Mouse (Mus musculus) G1E (cell line): ENCODE measurements around the gene Gja5.

Experiments used
- CTCF ChIP-seq: IDR thresholded peaks from 2 replicates; pipeline ENCODE4 v1.5.1; 2012; ENCODE audit warnings: low read depth, low read length, inconsistent platforms, mixed read lengths
- GATA1 ChIP-seq: IDR thresholded peaks from 2 replicates; pipeline ENCODE4 v1.6.1; 2012; ENCODE audit warnings: borderline replicate concordance, low read length, inconsistent platforms, mixed read lengths
- GATA2 ChIP-seq: IDR thresholded peaks from 2 replicates; pipeline ENCODE4 v1.6.1; 2012; ENCODE audit warnings: low read depth, low read length, inconsistent platforms, borderline replicate concordance
- TAL1 ChIP-seq: conservative IDR thresholded peaks from 2 replicates; pipeline ENCODE4 v1.6.1; 2012; ENCODE audit warnings: low read depth, low read length, inconsistent platforms, mixed read lengths

- TF ChIP-seq CTCF (no peak), TAL1 (no peak), GATA1 (no peak), GATA2 (no peak)
These were observed 73.0 kb downstream of the Gja5 start for GRCm38 (mm10) chr3:96977507-96977906.
